Mouse (Mus musculus) liver, embryonic 14.5 days (tissue): Measurements from ENCODE around the gene Prmt8.

Experiments
- CTCF ChIP-seq: IDR thresholded peaks from 2 replicates; pipeline ENCODE4 v1.5.1; 2016; ENCODE audit warnings: antibody characterized with exemption, low read depth, control low read depth
- EP300 ChIP-seq: IDR thresholded peaks from 2 replicates; pipeline ENCODE4 v1.6.1; 2016; ENCODE audit warnings: antibody characterized with exemption, low read depth

GRCm38 (mm10) chr6:127735130-127735981 is 33.9 kb downstream of the Prmt8 start:
- TF ChIP-seq CTCF, result no peak
- no peak for TF ChIP-seq EP300
